Mouse (Mus musculus) heart, postnatal 0 days (tissue): ENCODE measurements at regions not wholly inside any gene's neighbourhood (a gene's known extent, or its start where the extent isn't known, plus 50 kb on each side); places are given as distances from the start of the nearest gene placed in this dataset.

Source experiments
- ATAC-seq: fragments of 200-750 bp; cut with Nextera tagmentation; 2 replicates; pipeline ENCODE4 v1.8.0; 2017; ENCODE audit warnings: low read depth, moderate number of reproducible peaks, moderate library complexity; ENCODE audit not compliant: insufficient read depth
- DNase-seq: peaks from one replicate; pipeline ENCODE4 v3.0.0-alpha.2; 2016; ENCODE audit warnings: low spot score
- H3K27ac ChIP-seq: fragments of 300-500 bp; sonication (generic); 2 replicates; pipeline ENCODE4 v1.5.1; 2014; ENCODE audit warnings: low read depth, mild to moderate bottlenecking
- H3K27me3 ChIP-seq: fragments of 300-500 bp; sonication (generic); 2 replicates; pipeline ENCODE4 v1.6.1; 2014; ENCODE audit warnings: low read length, mixed read lengths; ENCODE audit not compliant: control insufficient read depth, insufficient read depth
- H3K36me3 ChIP-seq: fragments of 300-500 bp; sonication (generic); replicated peaks from 2 replicates; pipeline ENCODE4 v1.6.1; 2014; ENCODE audit warnings: low read length, mixed read lengths; ENCODE audit not compliant: control insufficient read depth, insufficient read depth
- H3K4me1 ChIP-seq: fragments of 300-500 bp; sonication (generic); 2 replicates; pipeline ENCODE4 v1.6.1; 2014; ENCODE audit warnings: antibody characterized with exemption; ENCODE audit not compliant: control insufficient read depth, insufficient read depth
- H3K4me2 ChIP-seq: fragments of 300-500 bp; sonication (generic); 2 replicates; pipeline ENCODE4 v1.6.1; 2014; ENCODE audit warnings: low read depth, mild to moderate bottlenecking, low read length, moderate library complexity
- H3K4me3 ChIP-seq: fragments of 300-500 bp; sonication (generic); 2 replicates; pipeline ENCODE4 v1.5.1; 2014; ENCODE audit warnings: low read depth, low read length
- H3K9ac ChIP-seq: fragments of 300-500 bp; sonication (generic); replicated peaks from 2 replicates; pipeline ENCODE4 v1.6.1; 2014; ENCODE audit warnings: low read depth, low read length, mixed read lengths
- H3K9me3 ChIP-seq: fragments of 300-500 bp; sonication (generic); replicated peaks from 2 replicates; pipeline ENCODE4 v1.6.1; 2016; ENCODE audit warnings: low read length; ENCODE audit not compliant: control insufficient read depth
- CTCF ChIP-seq: IDR thresholded peaks from 2 replicates; pipeline ENCODE4 v1.5.1; 2016; ENCODE audit warnings: antibody characterized with exemption, control low read depth, low read depth
- EP300 ChIP-seq: IDR thresholded peaks from 2 replicates; pipeline ENCODE4 v1.6.1; 2016; ENCODE audit warnings: antibody characterized with exemption, low read depth
- WGBS: fragments of 180-500 bp; shearing (Covaris S2); extraction: QIAGEN DNeasy Blood & Tissue Kit; methylation state at CpG from one replicate; pipeline ENCODE4 v1.1.7; 2014; 5-methylcytosine and 5-hydroxymethylcytosine counted together

DNA sequence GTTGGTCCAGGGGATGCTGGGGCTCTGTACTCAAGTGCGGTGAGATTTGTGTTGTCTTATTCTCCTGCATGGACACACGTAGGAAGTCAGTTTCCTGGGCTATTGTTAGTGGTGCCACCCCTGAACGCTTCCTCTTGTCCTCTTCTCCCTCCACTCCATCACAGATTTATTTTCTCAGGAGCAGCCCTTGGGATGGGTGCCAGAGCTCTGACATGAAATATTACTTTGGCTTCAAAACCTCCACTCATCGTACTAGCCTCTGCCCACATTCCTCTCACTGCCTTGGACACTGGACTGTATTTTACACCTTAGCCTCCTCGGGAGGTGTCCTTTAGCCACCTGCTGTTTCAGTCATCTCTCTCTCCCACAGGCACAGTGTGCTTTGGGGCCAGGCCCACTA, 139.6 kb downstream of the Efnb1 start:
- Histone ChIP-seq H3K36me3 (no peaks in the 10 kb centered on the region), H3K27me3 (no peaks in the 10 kb centered on the region), H3K9me3 (no peaks in the 10 kb centered on the region), H3K9ac (no peak overlapping the region), H3K4me1 (no peaks in the 10 kb centered on the region), H3K4me3 (no peak overlapping the region), H3K4me2 (no peak overlapping the region), H3K27ac (no peak overlapping the region)
- 61% methylated on average over 4 of the region's 5 CpGs for WGBS
- DNase-seq (no peak), ATAC-seq (no peak)
- no peak for TF ChIP-seq EP300
- no peak for TF ChIP-seq CTCF

DNA sequence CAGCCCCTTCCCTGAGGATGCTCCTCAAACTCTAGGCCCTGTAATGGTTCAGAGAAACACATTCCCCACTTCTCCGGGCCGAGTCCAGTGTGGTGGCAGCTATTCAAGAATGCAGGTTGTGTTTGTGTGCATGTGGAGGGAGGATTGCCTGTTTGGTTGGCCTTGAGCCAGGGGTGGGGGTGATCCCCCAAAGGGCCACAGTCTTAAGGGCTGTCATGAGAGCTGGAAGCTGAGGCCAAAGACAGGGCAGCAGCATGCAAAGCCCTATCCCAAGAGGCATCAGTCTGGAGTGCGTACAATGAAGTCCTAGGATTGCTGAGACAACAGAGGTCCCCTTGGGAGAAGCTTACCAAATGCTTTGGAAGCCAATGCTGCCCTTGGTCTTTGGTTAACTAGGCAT, 136.0 kb downstream of the Efnb1 start:
- Histone ChIP-seq H3K9me3 (no peaks in the 10 kb centered on the region), H3K27me3 (no peaks in the 10 kb centered on the region), H3K4me1 (no peaks in the 10 kb centered on the region), H3K4me3 (no peak overlapping the region), H3K9ac (no peak overlapping the region), H3K27ac (no peak overlapping the region), H3K36me3 (no peaks in the 10 kb centered on the region), H3K4me2 (no peak overlapping the region)
- WGBS, result 34% methylated on average over 3 of the region's 3 CpGs
- no peak for ATAC-seq
- no peak for DNase-seq
- TF ChIP-seq EP300 (no peak), CTCF (no peak)

- 81% methylated on average over 5 of the region's 5 CpGs for WGBS
- no peak for DNase-seq
- H3K27me3 ChIP-seq, result peaks cover 4% of the 10 kb centered on the region; the same call in 1 of the 2 replicates
- TF ChIP-seq CTCF, result no peak
- TF ChIP-seq EP300, result no peak
- no peak overlapping the region for H3K4me2 ChIP-seq
- ATAC-seq, result no peak
- no peaks in the 10 kb centered on the region for H3K4me1 ChIP-seq
- H3K27ac ChIP-seq, result no peak overlapping the region
- H3K9ac ChIP-seq, result no peak overlapping the region
- no peaks in the 10 kb centered on the region for H3K9me3 ChIP-seq
- no peak overlapping the region for H3K4me3 ChIP-seq
- no peaks in the 10 kb centered on the region for H3K36me3 ChIP-seq
Observed at GRCm38 (mm10) chrX:99249038-99249607, 113.2 kb downstream of the Efnb1 start.

DNA sequence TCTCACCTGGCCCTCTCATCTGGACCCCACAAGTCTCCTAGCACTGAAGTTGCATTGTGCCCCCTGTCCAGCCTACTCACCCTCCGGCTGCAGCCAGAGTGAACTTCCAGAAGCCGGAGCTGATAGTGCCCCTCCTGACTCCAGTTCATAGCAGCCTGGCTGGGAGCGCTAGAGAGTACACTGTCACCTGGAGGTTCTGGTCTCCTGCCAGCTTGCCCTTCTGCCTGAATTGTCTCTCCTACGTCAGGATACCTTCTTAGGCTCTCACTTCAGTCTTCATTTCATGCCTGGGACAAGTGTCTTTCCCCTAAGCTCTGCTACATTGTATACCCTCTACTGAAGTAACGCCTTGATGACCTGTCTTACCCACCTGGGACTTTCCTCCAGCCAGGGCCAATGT, 112.3 kb downstream of the Efnb1 start:
- H3K36me3 ChIP-seq, result no peaks in the 10 kb centered on the region
- H3K27me3 ChIP-seq, result peaks cover 4% of the 10 kb centered on the region; the same call in 1 of the 2 replicates
- DNase-seq, result no peak
- no peak for ATAC-seq
- no peak overlapping the region for H3K27ac ChIP-seq
- H3K9me3 ChIP-seq, result no peaks in the 10 kb centered on the region
- H3K4me2 ChIP-seq, result no peak overlapping the region
- no peaks in the 10 kb centered on the region for H3K4me1 ChIP-seq
- WGBS, result 69% methylated on average over 5 of the region's 5 CpGs
- H3K4me3 ChIP-seq, result no peak overlapping the region
- TF ChIP-seq EP300 (no peak), CTCF (no peak)
- H3K9ac ChIP-seq, result no peak overlapping the region

DNA sequence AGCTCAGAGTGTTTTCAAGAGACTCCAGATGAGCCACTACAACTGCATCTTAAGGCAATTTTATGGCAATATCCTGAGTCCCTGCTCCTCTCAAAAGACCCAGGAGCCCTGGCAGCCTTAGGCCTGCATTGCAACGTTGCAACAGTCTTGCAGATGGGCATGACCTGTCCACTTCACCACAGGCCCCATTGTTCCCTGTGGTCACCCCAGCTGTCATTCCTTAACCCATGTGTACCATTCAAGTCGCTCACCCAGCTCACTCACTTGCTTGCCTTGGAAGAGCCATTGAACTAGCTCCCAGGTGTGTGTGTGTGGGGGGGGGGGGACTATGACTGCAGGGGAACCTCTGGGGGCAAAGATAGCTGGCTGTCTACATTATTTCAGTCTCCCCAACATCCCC, 110.8 kb downstream of the Efnb1 start:
- TF ChIP-seq CTCF, result no peak
- TF ChIP-seq EP300, result no peak
- H3K36me3 ChIP-seq, result no peaks in the 10 kb centered on the region
- no peaks in the 10 kb centered on the region for H3K4me1 ChIP-seq
- no peak overlapping the region for H3K27ac ChIP-seq
- no peak for ATAC-seq
- no peak overlapping the region for H3K9ac ChIP-seq
- no peak overlapping the region for H3K4me2 ChIP-seq
- H3K4me3 ChIP-seq, result no peak overlapping the region
- 69% methylated on average over 2 of the region's 2 CpGs for WGBS
- H3K9me3 ChIP-seq, result no peaks in the 10 kb centered on the region
- DNase-seq, result no peak
- 0 out of 2 replicates have a peak, but pooled peaks cover 4% of the 10 kb centered on the region for H3K27me3 ChIP-seq

- no peaks in the 10 kb centered on the region for H3K9me3 ChIP-seq
- 80% methylated on average over 8 of the region's 8 CpGs for WGBS
- H3K36me3 ChIP-seq, result no peaks in the 10 kb centered on the region
- no peak overlapping the region for H3K4me3 ChIP-seq
- H3K9ac ChIP-seq, result no peak overlapping the region
- ATAC-seq (no peak), DNase-seq (no peak)
- 0 out of 2 replicates have a peak, but pooled peaks cover 4% of the 10 kb centered on the region for H3K27me3 ChIP-seq
- no peaks in the 10 kb centered on the region for H3K4me1 ChIP-seq
- no peak overlapping the region for H3K4me2 ChIP-seq
- TF ChIP-seq EP300 (no peak), CTCF (no peak)
- no peak overlapping the region for H3K27ac ChIP-seq
Observed at GRCm38 (mm10) chrX:99246051-99246450, 110.1 kb downstream of the Efnb1 start.
